Mouse (Mus musculus): Measurements from ENCODE around the gene Map2.
A peak's percentile ranks its signal among the peaks of the same experiment; 100 is the strongest.

Map2 gene

GRCm38 (mm10) chr1:66205517-66205916 is 30.4 kb downstream of the Map2 start:
- no peak for DNase-seq

- DNase-seq, result no peak
These were observed 31.8 kb downstream of the Map2 start for GRCm38 (mm10) chr1:66206904-66207303.

- DNase-seq, result no peak
These were observed 36.2 kb downstream of the Map2 start for GRCm38 (mm10) chr1:66211074-66211791.

- DNase-seq, result no peak
These were observed 46.4 kb downstream of the Map2 start for GRCm38 (mm10) chr1:66221497-66221896.

GRCm38 (mm10) chr1:66223331-66223730 is 48.3 kb downstream of the Map2 start:
- no peak for DNase-seq

GRCm38 (mm10) chr1:66226372-66227368 is 51.6 kb downstream of the Map2 start:
- peak; percentile 81 for DNase-seq

GRCm38 (mm10) chr1:66228205-66228604 is 53.1 kb downstream of the Map2 start:
- DNase-seq, result no peak

GRCm38 (mm10) chr1:66230345-66230744 is 55.3 kb downstream of the Map2 start:
- DNase-seq, result no peak

GRCm38 (mm10) chr1:66231963-66232362 is 56.9 kb downstream of the Map2 start:
- no peak for DNase-seq

- no peak for DNase-seq
These were observed 69.8 kb downstream of the Map2 start for GRCm38 (mm10) chr1:66244910-66245309.

GRCm38 (mm10) chr1:66251649-66252332 is 76.7 kb downstream of the Map2 start:
- no peak for DNase-seq

- no peak for DNase-seq
These were observed 77.3 kb downstream of the Map2 start for GRCm38 (mm10) chr1:66252333-66252724.

GRCm38 (mm10) chr1:66263220-66263619 is 88.1 kb downstream of the Map2 start:
- no peak for DNase-seq

GRCm38 (mm10) chr1:66266231-66266924 is 91.3 kb downstream of the Map2 start:
- DNase-seq, result no peak

- no peak for DNase-seq
These were observed 102.6 kb downstream of the Map2 start for GRCm38 (mm10) chr1:66277663-66278062.

GRCm38 (mm10) chr1:66279222-66280009 is 104.3 kb downstream of the Map2 start:
- DNase-seq, result peak; percentile 89

GRCm38 (mm10) chr1:66280152-66280551 is 105.1 kb downstream of the Map2 start:
- DNase-seq, result no peak

GRCm38 (mm10) chr1:66282447-66282846 is 107.4 kb downstream of the Map2 start:
- DNase-seq, result no peak

- DNase-seq, result no peak
These were observed 113.9 kb downstream of the Map2 start for GRCm38 (mm10) chr1:66288987-66289386.

- DNase-seq, result no peak
These were observed 117.2 kb downstream of the Map2 start for GRCm38 (mm10) chr1:66292121-66292881.

- DNase-seq, result no peak
These were observed 124.3 kb downstream of the Map2 start for GRCm38 (mm10) chr1:66299376-66299775.
